In genomic region chr1:180911138-180911537, GRCm38 (mm10) we compare ENCODE assay signal across 12 mouse cellular contexts. TPM values are rescaled to one million over a fixed set of nuclear protein-coding genes. Genes with fewer than 3 reads are reported as not detected.
DNase-seq lines count a peak whose midpoint lies in the region; ATAC-seq and TF ChIP-seq lines count a peak whose summit lies in the region.
"Had no signal": no experiment of that assay in that cellular context is flagged by ENCODE, and none has a peak within 500 bp of the region (broad histone marks: within the 10 kb centered on the region; RNA-seq: fewer than 3 reads in every experiment).

No protein-coding gene starts in this region.

- 0 out of 2 replicates have a peak, but pooled peaks cover 2% of the 10 kb centered on the region for H3K4me1 ChIP-seq in cortical plate, adult 2 months (ENCODE audit: control insufficient read depth, insufficient read depth, low read length)
- peaks cover 16% of the 10 kb centered on the region for H3K4me1 ChIP-seq in forebrain, embryonic 10.5 days
- H3K4me1 ChIP-seq in forebrain, embryonic 12.5 days, result peaks cover 4% of the 10 kb centered on the region

- no peak for TF ChIP-seq POLR2A in cortical plate, adult 2 months (IDR thresholded peaks at IDR 0.05; ENCODE audit: extremely low read depth, insufficient read depth, low read length)

- no peak overlapping the region for H3K9ac ChIP-seq in forebrain, embryonic 12.5 days
- H3K9ac ChIP-seq: hindbrain, embryonic 14.5 days; midbrain, embryonic 12.5 days had no signal

- H3K27ac ChIP-seq in left cerebral cortex, adult 2 months, result no peak overlapping the region
- H3K27ac ChIP-seq in cortical plate, adult 2 months (ENCODE audit: insufficient read depth, low read length), result no peak overlapping the region
- H3K27ac ChIP-seq in forebrain, embryonic 10.5 days, result no peak overlapping the region
- H3K27ac ChIP-seq in forebrain, embryonic 12.5 days, result no peak overlapping the region
- H3K27ac ChIP-seq: hindbrain, embryonic 14.5 days; midbrain, embryonic 12.5 days had no signal

- H3K4me3 ChIP-seq in left cerebral cortex, adult 2 months, result no peak overlapping the region
- no peak overlapping the region for H3K4me3 ChIP-seq in cortical plate, adult 2 months (ENCODE audit: insufficient read depth, low read length)
- no peak overlapping the region for H3K4me3 ChIP-seq in forebrain, embryonic 10.5 days
- H3K4me3 ChIP-seq in forebrain, embryonic 12.5 days (replicated peaks), result no peak overlapping the region
- H3K4me3 ChIP-seq: midbrain, embryonic 12.5 days had no signal

- H3K36me3 ChIP-seq in forebrain, embryonic 10.5 days (replicated peaks), result peaks cover 36% of the 10 kb centered on the region
- H3K36me3 ChIP-seq in forebrain, embryonic 12.5 days (replicated peaks), result peaks cover 29% of the 10 kb centered on the region

- intact Hi-C loops in left cerebral cortex, adult 2 months (cut with DNase I), result no loop called here
- intact Hi-C loops in left cerebral cortex, postnatal 4 days (cut with DNase I), result no loop called here

- no peak overlapping the region; the same call in 1 of the 2 replicates for H3K4me2 ChIP-seq in forebrain, embryonic 12.5 days
- H3K4me2 ChIP-seq: hindbrain, embryonic 14.5 days; midbrain, embryonic 12.5 days had no signal

- no peaks in the 10 kb centered on the region for H3K9me3 ChIP-seq in forebrain, embryonic 10.5 days
- no peaks in the 10 kb centered on the region for H3K9me3 ChIP-seq in forebrain, embryonic 12.5 days
- H3K9me3 ChIP-seq: midbrain, embryonic 12.5 days had no signal

- DNase-seq in left cerebral cortex, adult 2 months (ENCODE audit: extremely low spot score in 1 of 2, low spot score in 2 of 2), result no peak
- DNase-seq in left cerebral cortex, postnatal 4 days, result no peak
- DNase-seq in induced T-regulatory cell, adult 2 months (ENCODE audit: low read depth), result peak; percentile 48
- peak; percentile 15 for DNase-seq in lung, postnatal 36 days
- DNase-seq in forebrain, embryonic 10.5 days (ENCODE audit: extremely low spot score, low spot score), result no peak
- DNase-seq in embryo, embryonic 10.5 days (ENCODE audit: low spot score), result no peak

- no peaks in the 10 kb centered on the region for H3K27me3 ChIP-seq in forebrain, embryonic 10.5 days (ENCODE audit: poor library complexity, severe bottlenecking)
- 0 out of 2 replicates have a peak, but pooled peaks cover 2% of the 10 kb centered on the region for H3K27me3 ChIP-seq in forebrain, embryonic 12.5 days
- H3K27me3 ChIP-seq: midbrain, embryonic 12.5 days had no signal

- no peak for ATAC-seq in forebrain, embryonic 12.5 days (ENCODE audit: low FRiP score)

- 53% methylated on average over 8 of the region's 8 CpGs for WGBS in forebrain, embryonic 10.5 days
- 52% methylated on average over 8 of the region's 8 CpGs for WGBS in forebrain, embryonic 12.5 days

- peak; percentile 34 for TF ChIP-seq CTCF in left cerebral cortex, adult 2 months (IDR thresholded peaks at IDR 0.05)
- peak; percentile 45; the same call in 1 of the 2 replicates for TF ChIP-seq CTCF in cortical plate, adult 2 months (IDR thresholded peaks at IDR 0.05; ENCODE audit: extremely low read depth, insufficient read depth, low read length)

RNA-seq across cellular contexts. Expression of gene Pycr2, which starts 7.0 kb away (rescaled TPM):
- 10 to 100 TPM; 26.7 to 28.3 TPM for total RNA-seq in left cerebral cortex, adult 2 months (2021)
- total RNA-seq in left cerebral cortex, postnatal 4 days (2021), result 10 to 100 TPM; 28.6 to 31.6 TPM
- 36.6 and 38.0 TPM in 2 replicates for polyA plus RNA-seq in cortical plate, adult 2 months (2012; rRNA removed)
- polyA plus RNA-seq in forebrain, embryonic 10.5 days (2016; fragmentation: Nextera tagmentation; extraction: Ambion mirVana), result 149 and 153 TPM in 2 replicates
- 98.3 and 98.4 TPM in 2 replicates for polyA plus RNA-seq in forebrain, embryonic 12.5 days (2016; fragmentation: Nextera tagmentation; extraction: Ambion mirVana)

RNA-seq across cellular contexts. Expression of gene Lefty2, which starts 18.2 kb away (rescaled TPM):
- under 1 TPM; 0.61 to 0.84 TPM for total RNA-seq in left cerebral cortex, adult 2 months (2021)
- 10 to 100 TPM in 1 of 2 experiments, 1 to 10 TPM in 1; 9.9 to 14.0 TPM for total RNA-seq in left cerebral cortex, postnatal 4 days (2021)
- 1.2 and 1.9 TPM in 2 replicates for polyA plus RNA-seq in cortical plate, adult 2 months (2012; rRNA removed)
- polyA plus RNA-seq in forebrain, embryonic 10.5 days (2016; fragmentation: Nextera tagmentation; extraction: Ambion mirVana), result not detected in 2 replicates
- polyA plus RNA-seq in forebrain, embryonic 12.5 days (2016; fragmentation: Nextera tagmentation; extraction: Ambion mirVana), result 0.17 TPM in 1 of 2 replicates, not detected in the other
- polyA plus RNA-seq: activated CD4-positive, CD25-positive, alpha-beta regulatory T cell, adult 4 months; midbrain, embryonic 12.5 days; spleen, adult 2 months had no signal

RNA-seq across cellular contexts. Expression of gene Lefty1, which starts 23.7 kb away (rescaled TPM):
- under 1 TPM in 1 of 2 experiments, not detected in 1; 0.77 TPM for total RNA-seq in left cerebral cortex, adult 2 months (2021)
- 1 to 10 TPM; 2.9 to 3.4 TPM for total RNA-seq in left cerebral cortex, postnatal 4 days (2021)
- polyA plus RNA-seq in cortical plate, adult 2 months (2012; rRNA removed), result 1.5 and 8.1 TPM in 2 replicates
- polyA plus RNA-seq in forebrain, embryonic 10.5 days (2016; fragmentation: Nextera tagmentation; extraction: Ambion mirVana), result 0.34 and 0.69 TPM in 2 replicates
- 0.24 and 0.34 TPM in 2 replicates for polyA plus RNA-seq in forebrain, embryonic 12.5 days (2016; fragmentation: Nextera tagmentation; extraction: Ambion mirVana)
- polyA plus RNA-seq: activated CD4-positive, CD25-positive, alpha-beta regulatory T cell, adult 4 months had no signal

RNA-seq across cellular contexts. Expression of gene Tmem63a, which starts 31.0 kb away (rescaled TPM):
- total RNA-seq in left cerebral cortex, adult 2 months (2021), result 10 to 100 TPM; 15.4 to 16.3 TPM
- total RNA-seq in left cerebral cortex, postnatal 4 days (2021), result 1 to 10 TPM; 1.8 to 3.3 TPM
- polyA plus RNA-seq in cortical plate, adult 2 months (2012; rRNA removed), result 48.2 and 64.1 TPM in 2 replicates
- polyA plus RNA-seq in forebrain, embryonic 10.5 days (2016; fragmentation: Nextera tagmentation; extraction: Ambion mirVana), result 2.1 and 2.2 TPM in 2 replicates
- polyA plus RNA-seq in forebrain, embryonic 12.5 days (2016; fragmentation: Nextera tagmentation; extraction: Ambion mirVana), result 2.0 and 2.4 TPM in 2 replicates

Comparison
In these comparisons a context has a peak if more than half of its experiments do, and no peak if none do; other contexts are left out.
1. DNase-seq: peak in induced T-regulatory cell, adult 2 months (single experiment) and lung, postnatal 36 days (single experiment); none in left cerebral cortex, adult 2 months (0 of 2), left cerebral cortex, postnatal 4 days (single experiment), forebrain, embryonic 10.5 days (single experiment) and embryo, embryonic 10.5 days (single experiment).